Mouse (Mus musculus) bone marrow macrophage, adult 2 months (primary cell): ENCODE measurements around the gene Nadk. TPM values are rescaled to one million over a fixed set of nuclear protein-coding genes. Genes with fewer than 3 reads are reported as not detected.
A peak's percentile ranks its signal among the peaks of the same experiment; 100 is the strongest.

Experiments used
- H3K27ac ChIP-seq: 2 replicates; pipeline ENCODE4 v1.5.1; 2012; ENCODE audit warnings: low read depth, low read length; ENCODE audit not compliant: insufficient read depth
- H3K4me1 ChIP-seq: 2 replicates; pipeline ENCODE4 v1.6.1; 2012; ENCODE audit warnings: low read length; ENCODE audit not compliant: control insufficient read depth, insufficient read depth
- H3K4me3 ChIP-seq: 2 replicates; pipeline ENCODE4 v1.5.1; 2012; ENCODE audit warnings: mild to moderate bottlenecking, low read length, moderate library complexity; ENCODE audit not compliant: insufficient read depth
- CTCF ChIP-seq: IDR thresholded peaks from 2 replicates; pipeline ENCODE4 v1.5.1; 2012; ENCODE audit warnings: low read depth, mild to moderate bottlenecking, low read length, moderate library complexity
- POLR2A ChIP-seq: IDR thresholded peaks from 2 replicates; pipeline ENCODE4 v1.6.1; 2012; ENCODE audit warnings: mild to moderate bottlenecking, low read depth, low read length, borderline replicate concordance
- polyA plus RNA-seq: library from polyadenylated mRNA; stranded (reverse); fragments of >200 nt; gene quantifications from 2 replicates; pipeline ENCODE4 v1.2.4, GENCODE M21; 2012; ENCODE audit not compliant: missing spikeins, insufficient read depth, insufficient read length

Gene Nadk
- polyA plus RNA-seq, 1 experiment = 382 TPM

GRCm38 (mm10) chr4:155601091-155601996 lies 39.2 kb downstream of the Nadk start, which contains the start of gene Slc35e2:
TSS of gene Slc35e2 (plus strand) at chr4:155601416.
- Histone ChIP-seq H3K4me3 (peak within 1 kb of the TSS; percentile 100), H3K4me1 (peaks cover 9% of the 10 kb centered on the region), H3K27ac (peak within 1 kb of the TSS; percentile 100)
- TF ChIP-seq CTCF (no peak), POLR2A (no peak)

- TF ChIP-seq CTCF = no peak
- no peak for TF ChIP-seq POLR2A
- H3K4me1 ChIP-seq = peaks cover 7% of the 10 kb centered on the region
- H3K27ac ChIP-seq = peak overlapping the region; percentile 54
- peak overlapping the region; percentile 100 for H3K4me3 ChIP-seq
Measured at GRCm38 (mm10) chr4:155601997-155602456, 39.8 kb downstream of the Nadk start.

GRCm38 (mm10) chr4:155602753-155603152 lies 40.6 kb downstream of the Nadk start:
- TF ChIP-seq CTCF = no peak
- TF ChIP-seq POLR2A = no peak
- Histone ChIP-seq H3K4me1 (peaks cover 7% of the 10 kb centered on the region), H3K27ac (no peak overlapping the region), H3K4me3 (peak overlapping the region; percentile 100; the same call in 1 of the 2 replicates)

- no peak overlapping the region for H3K4me3 ChIP-seq
- TF ChIP-seq CTCF = no peak
- no peak for TF ChIP-seq POLR2A
- H3K27ac ChIP-seq = no peak overlapping the region
- H3K4me1 ChIP-seq = peaks cover 7% of the 10 kb centered on the region
Measured at GRCm38 (mm10) chr4:155603801-155604200, 41.6 kb downstream of the Nadk start.

GRCm38 (mm10) chr4:155605132-155605531 lies 43.0 kb downstream of the Nadk start:
- no peak overlapping the region for H3K27ac ChIP-seq
- no peak overlapping the region for H3K4me3 ChIP-seq
- TF ChIP-seq POLR2A (no peak), CTCF (no peak)
- H3K4me1 ChIP-seq = peaks cover 3% of the 10 kb centered on the region

GRCm38 (mm10) chr4:155606825-155607224 lies 44.6 kb downstream of the Nadk start:
- Histone ChIP-seq H3K27ac (no peak overlapping the region), H3K4me1 (peaks cover 8% of the 10 kb centered on the region), H3K4me3 (no peak overlapping the region)
- TF ChIP-seq POLR2A (no peak), CTCF (no peak)

GRCm38 (mm10) chr4:155611860-155612259 lies 49.7 kb downstream of the Nadk start:
- H3K4me1 ChIP-seq = peaks cover 9% of the 10 kb centered on the region
- no peak overlapping the region for H3K4me3 ChIP-seq
- no peak overlapping the region for H3K27ac ChIP-seq
- no peak for TF ChIP-seq POLR2A
- TF ChIP-seq CTCF = no peak

- H3K27ac ChIP-seq = no peak overlapping the region
- no peak overlapping the region for H3K4me3 ChIP-seq
- H3K4me1 ChIP-seq = peaks cover 9% of the 10 kb centered on the region
- TF ChIP-seq CTCF (no peak), POLR2A (no peak)
Measured at GRCm38 (mm10) chr4:155613264-155613663, 51.1 kb downstream of the Nadk start.

- TF ChIP-seq POLR2A (no peak), CTCF (no peak)
- no peak overlapping the region for H3K4me3 ChIP-seq
- no peak overlapping the region for H3K27ac ChIP-seq
- 0 out of 2 replicates have a peak, but pooled peaks cover under 1% of the 10 kb centered on the region for H3K4me1 ChIP-seq
Measured at GRCm38 (mm10) chr4:155618321-155618720, 56.1 kb downstream of the Nadk start.

- TF ChIP-seq POLR2A = 0 out of 2 replicates have a peak, but pooled peaks have one; percentile 69
- TF ChIP-seq CTCF = no peak
- Histone ChIP-seq H3K4me1 (0 out of 2 replicates have a peak, but pooled peaks cover 2% of the 10 kb centered on the region), H3K27ac (peak within 1 kb of the TSS; percentile 81), H3K4me3 (peak within 1 kb of the TSS; percentile 80)
Measured at GRCm38 (mm10) chr4:155624338-155625291, 62.4 kb downstream of the Nadk start, which contains the start of gene Cdk11b. TSS of gene Cdk11b (plus strand) at chr4:155624854.
